Comparison of ENCODE assay signal across 8 mouse cellular contexts in genomic region chr16:36784594-36785313, GRCm38 (mm10). TPM values are rescaled to one million over a fixed set of nuclear protein-coding genes. Genes with fewer than 3 reads are reported as not detected.
DNase-seq lines count a peak whose midpoint lies in the region; ATAC-seq lines count a peak whose summit lies in the region.

Gene Slc15a2 (minus strand): TSS chr16:36784962.

- no peaks in the 10 kb centered on the region for H3K36me3 ChIP-seq in heart, embryonic 12.5 days

- H3K27me3 ChIP-seq in heart, embryonic 12.5 days (replicated peaks), result no peaks in the 10 kb centered on the region

- peak; percentile 3 for DNase-seq in heart, adult 8-10 months (ENCODE audit: low spot score)
- peak in 1 of 2 experiments; percentile 47 for DNase-seq in layer of hippocampus, postnatal 25 days (ENCODE audit: extremely low spot score in 1 of 2, low spot score in 1 of 2)
- peak; percentile 31 for DNase-seq in right cerebral cortex, adult 18-20 months
- no peak for DNase-seq in thymus, postnatal 14 days
- DNase-seq in spleen, adult 18-20 months, result no peak

- no peaks in the 10 kb centered on the region for H3K9me3 ChIP-seq in heart, embryonic 12.5 days (replicated peaks)

- no peak within 1 kb of the TSS for H3K27ac ChIP-seq in heart, embryonic 12.5 days (ENCODE audit: poor library complexity, severe bottlenecking)

- no peaks in the 10 kb centered on the region for H3K4me1 ChIP-seq in heart, embryonic 12.5 days (replicated peaks)

- WGBS in heart, embryonic 12.5 days, result 61% methylated on average over 10 of the region's 10 CpGs

- H3K4me2 ChIP-seq in heart, embryonic 12.5 days, result no peak within 1 kb of the TSS

- H3K9ac ChIP-seq in heart, embryonic 12.5 days, result no peak within 1 kb of the TSS

- no peak within 1 kb of the TSS for H3K4me3 ChIP-seq in heart, embryonic 12.5 days

- ATAC-seq in heart, embryonic 12.5 days (ENCODE audit: insufficient number of reproducible peaks, low FRiP score), result no peak
- ATAC-seq in common myeloid progenitor, adult 5-6 weeks (replicated peaks; ENCODE audit: low read depth, poor library complexity, severe bottlenecking), result no peak
- no peak for ATAC-seq in inflammation-experienced regulatory T-cells, adult 6 months

RNA-seq across cellular contexts. Expression of gene Slc15a2, which starts in this region (rescaled TPM):
- total RNA-seq in heart, adult 8-10 months (2022), result 1 to 10 TPM; 2.1 to 3.9 (median 3.4) TPM
- polyA plus RNA-seq in heart, embryonic 12.5 days (2016; fragmentation: Nextera tagmentation; extraction: Ambion mirVana), result 0.92 and 1.4 TPM in 2 replicates
- 31.8 and 33.6 TPM in 2 replicates for total RNA-seq in common myeloid progenitor, adult 5-6 weeks (2017)
- 10 to 100 TPM; 22.2 to 79.8 (median 44.2) TPM for polyA plus RNA-seq in inflammation-experienced regulatory T-cells, adult 6 months (2017; shearing (Covaris generic))
- 10 to 100 TPM; 35.1 to 39.8 TPM for total RNA-seq in layer of hippocampus, postnatal 25 days (2021)

Comparison
In these comparisons a context has a peak if more than half of its experiments do, and no peak if none do; other contexts are left out.
1. DNase-seq: peak in heart, adult 8-10 months (single experiment) and right cerebral cortex, adult 18-20 months (single experiment); none in thymus, postnatal 14 days (single experiment) and spleen, adult 18-20 months (0 of 2).